Mouse (Mus musculus): ENCODE data around the gene Uqcrc1. TPM values are rescaled to one million over a fixed set of nuclear protein-coding genes. Genes with fewer than 3 reads are reported as not detected.

Gene Uqcrc1
- total RNA-seq, 1 experiment, result 354 TPM

GRCm38 (mm10) chr9:108999167-108999526 lies 62.7 kb downstream of the Uqcrc1 start:
- H3K36me3 ChIP-seq (ENCODE audit: control insufficient read depth, insufficient read depth, low read length, poor library complexity, severe bottlenecking), result no peaks in the 10 kb centered on the region
- no peak for DNase-seq (ENCODE audit: low read depth, low spot score)
- TF ChIP-seq ZC3H11A (IDR thresholded peaks at IDR 0.05; ENCODE audit: borderline replicate concordance, low read depth, low read length), result no peak
- TF ChIP-seq ZNF384 (IDR thresholded peaks at IDR 0.05; ENCODE audit: low read depth, low read length), result no peak
- no peak for TF ChIP-seq MAFK (IDR thresholded peaks at IDR 0.05; ENCODE audit: insufficient read depth, low read depth, low read length)
- no peak for TF ChIP-seq HCFC1 (IDR thresholded peaks at IDR 0.05; ENCODE audit: borderline replicate concordance, insufficient read depth, low read length)
- TF ChIP-seq CHD2 (IDR thresholded peaks at IDR 0.05; ENCODE audit: low read depth, low read length), result no peak
- H3K4me3 ChIP-seq (ENCODE audit: insufficient read depth in 1 of 2, low read depth in 1 of 2, low read length in 2 of 2, poor library complexity in 1 of 2, severe bottlenecking in 1 of 2), result no peak overlapping the region
- no peak overlapping the region for H3K27ac ChIP-seq (ENCODE audit: insufficient read depth, low read depth, low read length, poor library complexity, severe bottlenecking)
- H3K9ac ChIP-seq (ENCODE audit: insufficient read depth, low read depth, low read length, poor library complexity, severe bottlenecking), result no peak overlapping the region
- H3K4me1 ChIP-seq (ENCODE audit: control insufficient read depth in 2 of 2, insufficient read depth in 2 of 2, low read length in 2 of 2, poor library complexity in 1 of 2), result peaks cover 0 to 4% of the 10 kb centered on the region in 2 experiments; a peak in 2 of 4 replicates
- in situ Hi-C loops (cut with MboI; ENCODE audit: low sequenced_read_pairs in 2 of 2, unreplicated experiment in 2 of 2), result no loop called here
- no peaks in the 10 kb centered on the region for H3K9me3 ChIP-seq (ENCODE audit: control insufficient read depth, insufficient read depth, low read depth, low read length)

Other genes with a start within 250 kb of the Uqcrc1 start
- gene Prkar2a, start 247.3 kb upstream of the Uqcrc1 start, total RNA-seq (2012; rRNA removed), result 12.0 and 18.2 TPM in 2 replicates
- 23.0 and 24.4 TPM in 2 replicates for gene Ip6k2, start 152.8 kb upstream of the Uqcrc1 start, total RNA-seq (2012; rRNA removed)
- gene Nckipsd, start 128.3 kb upstream of the Uqcrc1 start, total RNA-seq (2012; rRNA removed), result 17.4 and 20.2 TPM in 2 replicates
- 4.3 and 14.6 TPM in 2 replicates for gene Celsr3, start 110.3 kb upstream of the Uqcrc1 start, total RNA-seq (2012; rRNA removed)
- gene Slc26a6, start 83.3 kb upstream of the Uqcrc1 start, total RNA-seq (2012; rRNA removed), result 15.1 and 19.8 TPM in 2 replicates
- 0.22 and 0.53 TPM in 2 replicates for gene Tmem89, start 22.0 kb upstream of the Uqcrc1 start, total RNA-seq (2012; rRNA removed)
- 15.1 and 25.5 TPM in 2 replicates for gene Col7a1, start 17.0 kb downstream of the Uqcrc1 start, total RNA-seq (2012; rRNA removed)
- 0.36 TPM in 1 of 2 replicates, not detected in the other for gene Ucn2, start 49.4 kb downstream of the Uqcrc1 start, total RNA-seq (2012; rRNA removed)
- gene Pfkfb4, start 55.1 kb downstream of the Uqcrc1 start, total RNA-seq (2012; rRNA removed), result 4.4 and 5.0 TPM in 2 replicates
- 44.0 and 49.0 TPM in 2 replicates for gene Shisa5, start 101.9 kb downstream of the Uqcrc1 start, total RNA-seq (2012; rRNA removed)
- gene Trex1, start 123.1 kb downstream of the Uqcrc1 start, total RNA-seq (2012; rRNA removed), result 6.2 and 7.4 TPM in 2 replicates
- gene Atrip, start 137.5 kb downstream of the Uqcrc1 start, total RNA-seq (2012; rRNA removed), result 17.1 and 21.7 TPM in 2 replicates
- 7.7 and 11.8 TPM in 2 replicates for gene Ccdc51, start 145.9 kb downstream of the Uqcrc1 start, total RNA-seq (2012; rRNA removed)
- gene Tma7, start 146.0 kb downstream of the Uqcrc1 start, total RNA-seq (2012; rRNA removed), result 266 and 347 TPM in 2 replicates
- 17.8 and 35.0 TPM in 2 replicates for gene Plxnb1, start 158.8 kb downstream of the Uqcrc1 start, total RNA-seq (2012; rRNA removed)
- gene Fbxw21, start 225.4 kb downstream of the Uqcrc1 start, total RNA-seq (2012; rRNA removed), result not detected in 2 replicates

Measured in ES-E14 (cell line).